Mouse (Mus musculus) C2C12 (cell line): ENCODE data around the gene Cox16. TPM values are rescaled to one million over a fixed set of nuclear protein-coding genes. Genes with fewer than 3 reads are reported as not detected.

Experiments used
- H3K27me3 ChIP-seq: one replicate; pipeline ENCODE4 v1.6.1; 2011; ENCODE audit not compliant: control insufficient read depth, insufficient read depth, insufficient read length
- H3K36me3 ChIP-seq: one replicate; pipeline ENCODE4 v1.6.1; 2011; ENCODE audit not compliant: control insufficient read depth, insufficient read depth
- H3K4me3 ChIP-seq: one replicate; pipeline ENCODE4 v1.5.1; 2011; ENCODE audit warnings: mild to moderate bottlenecking, control low read depth; ENCODE audit not compliant: poor library complexity, insufficient read depth, severe bottlenecking
- H3K79me2 ChIP-seq: one replicate; pipeline ENCODE4 v1.6.1; 2011; ENCODE audit not compliant: control insufficient read depth, insufficient read depth
- H3K79me3 ChIP-seq: one replicate; pipeline ENCODE4 v1.6.1; 2011; ENCODE audit warnings: low read depth, control low read depth
- H3ac ChIP-seq: one replicate; pipeline ENCODE3; 2011; ENCODE audit warnings: low read depth; ENCODE audit not compliant: control insufficient read depth, insufficient read length
- CEBPB ChIP-seq: IDR thresholded peaks from one replicate; pipeline ENCODE4 v1.6.1; 2011; ENCODE audit warnings: low read depth, mild to moderate bottlenecking, control low read depth, moderate library complexity
- CTCF ChIP-seq: IDR thresholded peaks from one replicate; pipeline ENCODE4 v1.5.1; 2011; ENCODE audit not compliant: control insufficient read depth, insufficient read depth, insufficient read length
- FOSL1 ChIP-seq: IDR thresholded peaks from one replicate; pipeline ENCODE4 v1.8.0; 2011; ENCODE audit warnings: mild to moderate bottlenecking, low read length; ENCODE audit not compliant: poor library complexity, insufficient read depth, severe bottlenecking
- MAX ChIP-seq: IDR thresholded peaks from one replicate; pipeline ENCODE4 v1.6.1; 2011; ENCODE audit warnings: mild to moderate bottlenecking, control low read depth
- MYOD1 ChIP-seq: IDR thresholded peaks from one replicate; pipeline ENCODE4 v1.6.1; 2011; ENCODE audit warnings: low read depth; ENCODE audit not compliant: control insufficient read depth, insufficient read length
- MYOG ChIP-seq: IDR thresholded peaks from one replicate; pipeline ENCODE4 v1.6.1; 2011; ENCODE audit not compliant: control insufficient read depth, insufficient read length; ENCODE audit errors: extremely low read depth
- USF1 ChIP-seq: IDR thresholded peaks from one replicate; pipeline ENCODE4 v1.6.1; 2011; ENCODE audit warnings: low read depth, mild to moderate bottlenecking, control low read depth, moderate library complexity
- polyA plus RNA-seq: library from polyadenylated mRNA; unstranded; fragments of >200 nt; fragmentation: generic; extraction: Trizol; gene quantifications from one replicate; pipeline ENCODE4 v1.2.1, GENCODE M21; 2012; ENCODE audit warnings: missing spikeins

Cox16 gene
- polyA plus RNA-seq, 1 experiment = 88.4 TPM

GRCm38 (mm10) chr12:81331046-81331638 is 153.8 kb downstream of the Cox16 start:
- Histone ChIP-seq H3ac (no peak overlapping the region), H3K79me2 (no peaks in the 10 kb centered on the region), H3K4me3 (no peak overlapping the region), H3K36me3 (no peaks in the 10 kb centered on the region), H3K27me3 (peaks cover 36% of the 10 kb centered on the region), H3K79me3 (no peaks in the 10 kb centered on the region)
- TF ChIP-seq MYOG (no peak), MAX (no peak), FOSL1 (no peak), USF1 (no peak), CEBPB (no peak), CTCF (no peak), MYOD1 (no peak)

- Histone ChIP-seq H3ac (no peak overlapping the region), H3K36me3 (no peaks in the 10 kb centered on the region), H3K79me3 (no peaks in the 10 kb centered on the region), H3K79me2 (no peaks in the 10 kb centered on the region), H3K4me3 (no peak overlapping the region), H3K27me3 (peaks cover 2% of the 10 kb centered on the region)
- no peak for TF ChIP-seq MYOG
- no peak for TF ChIP-seq CEBPB
Observed at GRCm38 (mm10) chr12:81324991-81325390, 159.9 kb downstream of the Cox16 start.

GRCm38 (mm10) chr12:81324116-81324515 is 160.8 kb downstream of the Cox16 start:
- Histone ChIP-seq H3K36me3 (no peaks in the 10 kb centered on the region), H3K79me2 (no peaks in the 10 kb centered on the region), H3K79me3 (no peaks in the 10 kb centered on the region), H3K27me3 (peaks cover 4% of the 10 kb centered on the region), H3ac (no peak overlapping the region), H3K4me3 (no peak overlapping the region)
- TF ChIP-seq CEBPB (no peak), CTCF (no peak), USF1 (no peak)

GRCm38 (mm10) chr12:81321021-81321420 is 163.9 kb downstream of the Cox16 start:
- TF ChIP-seq MYOD1 (no peak), CTCF (no peak), FOSL1 (no peak), MYOG (no peak), CEBPB (no peak), USF1 (no peak), MAX (no peak)
- H3K79me3 ChIP-seq = no peaks in the 10 kb centered on the region
- peaks cover 4% of the 10 kb centered on the region for H3K27me3 ChIP-seq
- H3K36me3 ChIP-seq = no peaks in the 10 kb centered on the region
- no peak overlapping the region for H3K4me3 ChIP-seq
- no peak overlapping the region for H3ac ChIP-seq
- no peaks in the 10 kb centered on the region for H3K79me2 ChIP-seq

- Histone ChIP-seq H3K36me3 (no peaks in the 10 kb centered on the region), H3K4me3 (no peak overlapping the region), H3K27me3 (peaks cover 10% of the 10 kb centered on the region), H3ac (no peak overlapping the region), H3K79me3 (no peaks in the 10 kb centered on the region), H3K79me2 (no peaks in the 10 kb centered on the region)
- TF ChIP-seq MAX (no peak), CEBPB (no peak), CTCF (no peak), MYOD1 (no peak), MYOG (no peak), FOSL1 (no peak), USF1 (no peak)
Observed at GRCm38 (mm10) chr12:81317811-81318210, 167.1 kb downstream of the Cox16 start.

- H3ac ChIP-seq = no peak overlapping the region
- no peak overlapping the region for H3K4me3 ChIP-seq
- H3K27me3 ChIP-seq = peaks cover 10% of the 10 kb centered on the region
- H3K79me3 ChIP-seq = no peaks in the 10 kb centered on the region
- no peaks in the 10 kb centered on the region for H3K36me3 ChIP-seq
- no peak for TF ChIP-seq FOSL1
- no peak for TF ChIP-seq USF1
- TF ChIP-seq MAX = no peak
- TF ChIP-seq CTCF = no peak
- TF ChIP-seq CEBPB = no peak
- no peak for TF ChIP-seq MYOG
- TF ChIP-seq MYOD1 = no peak
- no peaks in the 10 kb centered on the region for H3K79me2 ChIP-seq
Observed at GRCm38 (mm10) chr12:81315953-81316352, 169.0 kb downstream of the Cox16 start.

Other genes with a start within 250 kb of the Cox16 start
- 0.01 TPM for gene Slc8a3, start 151.9 kb downstream of the Cox16 start, polyA plus RNA-seq
- 0.08 TPM for gene Gm4787, start 105.7 kb downstream of the Cox16 start, polyA plus RNA-seq
- gene Adam4, start 63.2 kb downstream of the Cox16 start, polyA plus RNA-seq = 0.22 TPM
- gene Gm20498, start 47.8 kb upstream of the Cox16 start, polyA plus RNA-seq = 30.2 TPM
- gene Synj2bp, start 47.8 kb upstream of the Cox16 start, polyA plus RNA-seq = 9.2 TPM
- 0.04 TPM for gene Adam21, start 83.3 kb upstream of the Cox16 start, polyA plus RNA-seq
- 34.4 TPM for gene Med6, start 109.9 kb upstream of the Cox16 start, polyA plus RNA-seq
- 11.2 TPM for gene Ttc9, start 146.1 kb upstream of the Cox16 start, polyA plus RNA-seq